Mouse (Mus musculus): ENCODE results near the gene Sstr3. TPM values are rescaled to one million over a fixed set of nuclear protein-coding genes. Genes with fewer than 3 reads are reported as not detected.

Gene Sstr3
- polyA plus RNA-seq, 1 experiment from 2014 or later: 0.22 TPM

GRCm38 (mm10) chr15:78548711-78549110 is 4.2 kb upstream of the Sstr3 start:
- H3K9ac ChIP-seq (ENCODE audit: low read depth, low read length): no peak overlapping the region
- H3K27me3 ChIP-seq (ENCODE audit: control insufficient read depth, insufficient read depth, low read length): no peaks in the 10 kb centered on the region
- no peak overlapping the region for H3K4me3 ChIP-seq (ENCODE audit: low read depth, low read length)
- no peak for ATAC-seq (ENCODE audit: low FRiP score)
- H3K4me2 ChIP-seq (replicated peaks; ENCODE audit: low read depth, low read length): no peak overlapping the region
- H3K27ac ChIP-seq (ENCODE audit: low read depth, low read length): no peak overlapping the region
- no peaks in the 10 kb centered on the region for H3K9me3 ChIP-seq (ENCODE audit: control insufficient read depth, low read length)
- H3K36me3 ChIP-seq (ENCODE audit: control insufficient read depth, insufficient read depth, low read length): no peaks in the 10 kb centered on the region
- WGBS: 76% methylated on average over 8 of the region's 8 CpGs
- peaks cover 5% of the 10 kb centered on the region for H3K4me1 ChIP-seq (replicated peaks; ENCODE audit: control insufficient read depth, insufficient read depth, low read length)
- DNase-seq (ENCODE audit: low spot score): no peak

DNA sequence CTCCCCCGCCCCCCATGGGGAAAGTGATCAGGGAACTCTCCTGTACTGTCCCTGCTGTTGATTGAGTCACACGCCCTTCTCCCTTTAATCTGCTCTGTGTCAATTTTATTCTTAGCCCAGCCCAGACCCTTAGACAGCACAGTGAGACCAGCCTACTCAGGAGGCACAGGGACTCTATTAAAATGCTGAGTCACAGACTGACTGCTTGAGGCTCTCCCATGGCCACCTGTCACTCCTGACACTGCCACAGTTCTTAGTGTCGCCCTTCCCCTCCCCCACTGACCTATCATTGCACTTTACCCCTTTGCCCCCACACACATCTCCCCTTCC is 3.8 kb upstream of the Sstr3 start:
- Histone ChIP-seq H3K4me2 (replicated peaks; ENCODE audit: low read depth, low read length) (no peak overlapping the region), H3K36me3 (ENCODE audit: control insufficient read depth, insufficient read depth, low read length) (no peaks in the 10 kb centered on the region), H3K27ac (ENCODE audit: low read depth, low read length) (no peak overlapping the region), H3K4me3 (ENCODE audit: low read depth, low read length) (no peak overlapping the region), H3K9me3 (ENCODE audit: control insufficient read depth, low read length) (no peaks in the 10 kb centered on the region), H3K9ac (ENCODE audit: low read depth, low read length) (no peak overlapping the region), H3K4me1 (replicated peaks; ENCODE audit: control insufficient read depth, insufficient read depth, low read length) (peaks cover 5% of the 10 kb centered on the region), H3K27me3 (ENCODE audit: control insufficient read depth, insufficient read depth, low read length) (no peaks in the 10 kb centered on the region)
- ATAC-seq (ENCODE audit: low FRiP score): no peak
- DNase-seq (ENCODE audit: low spot score): peak; percentile 28
- WGBS: 37% methylated on average over 3 of the region's 3 CpGs

- H3K9ac ChIP-seq (ENCODE audit: low read depth, low read length): no peak overlapping the region
- H3K4me1 ChIP-seq (replicated peaks; ENCODE audit: control insufficient read depth, insufficient read depth, low read length): peaks cover 5% of the 10 kb centered on the region
- ATAC-seq (ENCODE audit: low FRiP score): no peak
- WGBS: 40% methylated on average over 5 of the region's 5 CpGs
- H3K27ac ChIP-seq (ENCODE audit: low read depth, low read length): no peak overlapping the region
- H3K9me3 ChIP-seq (ENCODE audit: control insufficient read depth, low read length): no peaks in the 10 kb centered on the region
- H3K36me3 ChIP-seq (ENCODE audit: control insufficient read depth, insufficient read depth, low read length): no peaks in the 10 kb centered on the region
- no peaks in the 10 kb centered on the region for H3K27me3 ChIP-seq (ENCODE audit: control insufficient read depth, insufficient read depth, low read length)
- no peak overlapping the region for H3K4me2 ChIP-seq (replicated peaks; ENCODE audit: low read depth, low read length)
- peak; percentile 16 for DNase-seq (ENCODE audit: low spot score)
- H3K4me3 ChIP-seq (ENCODE audit: low read depth, low read length): no peak overlapping the region
These were observed 3.2 kb upstream of the Sstr3 start for GRCm38 (mm10) chr15:78547415-78548335.

- Histone ChIP-seq H3K9me3 (ENCODE audit: control insufficient read depth, low read length) (no peaks in the 10 kb centered on the region), H3K36me3 (ENCODE audit: control insufficient read depth, insufficient read depth, low read length) (no peaks in the 10 kb centered on the region), H3K9ac (ENCODE audit: low read depth, low read length) (no peak overlapping the region), H3K4me1 (replicated peaks; ENCODE audit: control insufficient read depth, insufficient read depth, low read length) (peaks cover 5% of the 10 kb centered on the region), H3K4me2 (replicated peaks; ENCODE audit: low read depth, low read length) (no peak overlapping the region), H3K27me3 (ENCODE audit: control insufficient read depth, insufficient read depth, low read length) (no peaks in the 10 kb centered on the region), H3K4me3 (ENCODE audit: low read depth, low read length) (no peak overlapping the region), H3K27ac (ENCODE audit: low read depth, low read length) (no peak overlapping the region)
- WGBS: 90% methylated on average over 4 of the region's 4 CpGs
- ATAC-seq (ENCODE audit: low FRiP score): no peak
- DNase-seq (ENCODE audit: low spot score): no peak
These were observed 1.6 kb upstream of the Sstr3 start for GRCm38 (mm10) chr15:78546060-78546459.

DNA sequence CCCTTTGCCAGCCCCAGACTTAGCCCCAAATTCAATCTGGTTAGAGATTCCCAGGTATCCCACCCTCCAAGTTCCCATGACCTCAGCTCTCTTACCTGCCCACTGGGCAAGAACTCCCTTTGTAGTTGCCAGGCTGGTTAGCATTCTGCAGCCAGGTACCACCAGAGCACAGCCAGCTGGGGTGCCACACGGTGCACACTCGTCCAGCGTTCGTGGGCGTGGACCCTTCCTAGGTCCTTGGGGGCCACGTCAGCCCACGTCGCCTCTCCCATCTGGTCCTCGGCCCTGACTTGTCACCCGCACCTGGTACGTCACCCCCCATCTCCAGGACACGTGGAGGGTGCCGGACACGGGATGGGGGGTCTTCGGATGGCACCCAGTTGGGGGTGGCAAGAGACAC is 444 bp downstream of the Sstr3 start:
- Histone ChIP-seq H3K4me2 (replicated peaks; ENCODE audit: low read depth, low read length) (no peak overlapping the region), H3K4me3 (ENCODE audit: low read depth, low read length) (no peak overlapping the region), H3K9ac (ENCODE audit: low read depth, low read length) (no peak overlapping the region), H3K36me3 (ENCODE audit: control insufficient read depth, insufficient read depth, low read length) (no peaks in the 10 kb centered on the region), H3K9me3 (ENCODE audit: control insufficient read depth, low read length) (no peaks in the 10 kb centered on the region), H3K27ac (ENCODE audit: low read depth, low read length) (no peak overlapping the region), H3K27me3 (ENCODE audit: control insufficient read depth, insufficient read depth, low read length) (no peaks in the 10 kb centered on the region), H3K4me1 (replicated peaks; ENCODE audit: control insufficient read depth, insufficient read depth, low read length) (peaks cover 5% of the 10 kb centered on the region)
- no peak for DNase-seq (ENCODE audit: low spot score)
- no peak for ATAC-seq (ENCODE audit: low FRiP score)
- WGBS: 72% methylated on average over 15 of the region's 15 CpGs

GRCm38 (mm10) chr15:78542767-78543303 is 1.6 kb downstream of the Sstr3 start:
- H3K4me3 ChIP-seq (ENCODE audit: low read depth, low read length): no peak overlapping the region
- H3K27ac ChIP-seq (ENCODE audit: low read depth, low read length): no peak overlapping the region
- ATAC-seq (ENCODE audit: low FRiP score) (no peak), DNase-seq (ENCODE audit: low spot score) (no peak)
- no peaks in the 10 kb centered on the region for H3K27me3 ChIP-seq (ENCODE audit: control insufficient read depth, insufficient read depth, low read length)
- no peak overlapping the region for H3K9ac ChIP-seq (ENCODE audit: low read depth, low read length)
- H3K36me3 ChIP-seq (ENCODE audit: control insufficient read depth, insufficient read depth, low read length): no peaks in the 10 kb centered on the region
- peaks cover 5% of the 10 kb centered on the region for H3K4me1 ChIP-seq (replicated peaks; ENCODE audit: control insufficient read depth, insufficient read depth, low read length)
- no peak overlapping the region for H3K4me2 ChIP-seq (replicated peaks; ENCODE audit: low read depth, low read length)
- WGBS: 81% methylated on average over 7 of the region's 7 CpGs
- H3K9me3 ChIP-seq (ENCODE audit: control insufficient read depth, low read length): no peaks in the 10 kb centered on the region

- H3K36me3 ChIP-seq (ENCODE audit: control insufficient read depth, insufficient read depth, low read length): no peaks in the 10 kb centered on the region
- H3K4me2 ChIP-seq (replicated peaks; ENCODE audit: low read depth, low read length): no peak overlapping the region
- DNase-seq (ENCODE audit: low spot score) (no peak), ATAC-seq (ENCODE audit: low FRiP score) (no peak)
- no peaks in the 10 kb centered on the region for H3K27me3 ChIP-seq (ENCODE audit: control insufficient read depth, insufficient read depth, low read length)
- H3K9ac ChIP-seq (ENCODE audit: low read depth, low read length): no peak overlapping the region
- WGBS: 76% methylated on average over 3 of the region's 3 CpGs
- H3K4me3 ChIP-seq (ENCODE audit: low read depth, low read length): no peak overlapping the region
- H3K27ac ChIP-seq (ENCODE audit: low read depth, low read length): no peak overlapping the region
- peaks cover 5% of the 10 kb centered on the region for H3K4me1 ChIP-seq (replicated peaks; ENCODE audit: control insufficient read depth, insufficient read depth, low read length)
- no peaks in the 10 kb centered on the region for H3K9me3 ChIP-seq (ENCODE audit: control insufficient read depth, low read length)
These were observed 2.3 kb downstream of the Sstr3 start for GRCm38 (mm10) chr15:78542098-78542766.

GRCm38 (mm10) chr15:78541606-78542005 is 2.9 kb downstream of the Sstr3 start:
- ATAC-seq (ENCODE audit: low FRiP score) (no peak), DNase-seq (ENCODE audit: low spot score) (no peak)
- H3K4me2 ChIP-seq (replicated peaks; ENCODE audit: low read depth, low read length): no peak overlapping the region
- no peaks in the 10 kb centered on the region for H3K36me3 ChIP-seq (ENCODE audit: control insufficient read depth, insufficient read depth, low read length)
- H3K4me1 ChIP-seq (replicated peaks; ENCODE audit: control insufficient read depth, insufficient read depth, low read length): peaks cover 5% of the 10 kb centered on the region
- no peak overlapping the region for H3K9ac ChIP-seq (ENCODE audit: low read depth, low read length)
- 82% methylated on average over 3 of the region's 3 CpGs for WGBS
- H3K4me3 ChIP-seq (ENCODE audit: low read depth, low read length): no peak overlapping the region
- H3K9me3 ChIP-seq (ENCODE audit: control insufficient read depth, low read length): no peaks in the 10 kb centered on the region
- H3K27ac ChIP-seq (ENCODE audit: low read depth, low read length): no peak overlapping the region
- no peaks in the 10 kb centered on the region for H3K27me3 ChIP-seq (ENCODE audit: control insufficient read depth, insufficient read depth, low read length)

All from hindbrain, embryonic 11.5 days (tissue).